Mouse (Mus musculus): ENCODE data around the gene Prss46. TPM values are rescaled to one million over a fixed set of nuclear protein-coding genes. Genes with fewer than 3 reads are reported as not detected.

Prss46 gene
- total and polyA plus RNA-seq, 3 experiments: not detected

GRCm38 (mm10) chr9:110899451-110900008 is 55.2 kb downstream of the Prss46 start:
- H3K9me3 ChIP-seq (replicated peaks; ENCODE audit: low read length): no peaks in the 10 kb centered on the region
- in situ Hi-C loops (cut with MboI; ENCODE audit: low pct_ligation_motif_present, low pct_unique_long_range_greater_than_20kb, low sequenced_read_pairs) (no loop called here), dilution Hi-C loops (cut with MboI; ENCODE audit: extremely low pct_ligation_motif_present, extremely low pct_unique_long_range_greater_than_20kb, low sequenced_read_pairs) (no loop called here)
- no peak overlapping the region for H3K9ac ChIP-seq (ENCODE audit: insufficient read depth, low read depth)
- H3K27ac ChIP-seq (ENCODE audit: insufficient read depth, low read depth): no peak overlapping the region
- DNase-seq (ENCODE audit: extremely low read depth): no peak
- peaks cover 4 to 28% of the 10 kb centered on the region in 2 experiments; a peak in 3 of 4 replicates for H3K4me1 ChIP-seq (ENCODE audit: control insufficient read depth in 1 of 2, insufficient read depth in 2 of 2)
- H3K4me3 ChIP-seq (replicated peaks in 1 of 3; ENCODE audit: low read depth in 2 of 3, low read length in 2 of 3, poor library complexity in 1 of 3): no peak overlapping the region
- no peak overlapping the region for H3K4me2 ChIP-seq (ENCODE audit: insufficient read depth, low read depth, poor library complexity, severe bottlenecking)
- peaks cover 0 to 50% of the 10 kb centered on the region in 2 experiments for H3K36me3 ChIP-seq (replicated peaks in 1 of 2; ENCODE audit: control insufficient read depth in 1 of 2, insufficient read depth in 1 of 2, low read length in 1 of 2)
- H3K79me2 ChIP-seq (replicated peaks; ENCODE audit: control insufficient read depth, extremely low read depth, insufficient read depth, poor library complexity, severe bottlenecking): no peaks in the 10 kb centered on the region
- TF ChIP-seq MYC (IDR thresholded peaks at IDR 0.05; ENCODE audit: low read depth, low read length) (no peak), CHD2 (IDR thresholded peaks at IDR 0.05; ENCODE audit: low read length) (no peak), IRF4 (IDR thresholded peaks at IDR 0.05; ENCODE audit: low read depth, low read length) (no peak), GABPA (IDR thresholded peaks at IDR 0.05; ENCODE audit: insufficient replicate concordance, low read depth, low read length) (no peak)
- no peaks in the 10 kb centered on the region for H3K27me3 ChIP-seq (replicated peaks)

- Histone ChIP-seq H3K9ac (ENCODE audit: insufficient read depth, low read depth) (no peak overlapping the region), H3K4me1 (ENCODE audit: control insufficient read depth in 1 of 2, insufficient read depth in 2 of 2) (peaks cover 4 to 28% of the 10 kb centered on the region in 2 experiments; a peak in 3 of 4 replicates), H3K27ac (ENCODE audit: insufficient read depth, low read depth) (no peak overlapping the region), H3K36me3 (replicated peaks in 1 of 2; ENCODE audit: control insufficient read depth in 1 of 2, insufficient read depth in 1 of 2, low read length in 1 of 2) (peaks cover 0 to 34% of the 10 kb centered on the region in 2 experiments), H3K79me2 (replicated peaks; ENCODE audit: control insufficient read depth, extremely low read depth, insufficient read depth, poor library complexity, severe bottlenecking) (no peaks in the 10 kb centered on the region), H3K4me2 (ENCODE audit: insufficient read depth, low read depth, poor library complexity, severe bottlenecking) (no peak overlapping the region), H3K9me3 (replicated peaks; ENCODE audit: low read length) (no peaks in the 10 kb centered on the region), H3K4me3 (replicated peaks in 1 of 3; ENCODE audit: low read depth in 2 of 3, low read length in 2 of 3, poor library complexity in 1 of 3) (no peak overlapping the region), H3K27me3 (replicated peaks) (no peaks in the 10 kb centered on the region)
- in situ Hi-C loops (cut with MboI; ENCODE audit: low pct_ligation_motif_present, low pct_unique_long_range_greater_than_20kb, low sequenced_read_pairs) (no loop called here), dilution Hi-C loops (cut with MboI; ENCODE audit: extremely low pct_ligation_motif_present, extremely low pct_unique_long_range_greater_than_20kb, low sequenced_read_pairs) (no loop called here)
- no peak for DNase-seq (ENCODE audit: extremely low read depth)
- TF ChIP-seq USF1 (IDR thresholded peaks at IDR 0.05; ENCODE audit: low read depth, low read length) (no peak), MAZ (IDR thresholded peaks at IDR 0.05; ENCODE audit: low read depth, low read length) (no peak), ZMIZ1 (IDR thresholded peaks at IDR 0.05; ENCODE audit: low read depth, low read length) (no peak), GABPA (IDR thresholded peaks at IDR 0.05; ENCODE audit: insufficient replicate concordance, low read depth, low read length) (no peak), RCOR1 (conservative IDR thresholded peaks at IDR 0.05; ENCODE audit: low read depth, low read length) (no peak), SIN3A (IDR thresholded peaks at IDR 0.05; ENCODE audit: low read length) (no peak), CHD2 (IDR thresholded peaks at IDR 0.05; ENCODE audit: low read length) (no peak), TBP (conservative IDR thresholded peaks at IDR 0.05; ENCODE audit: low read depth, low read length) (no peak), JUN (IDR thresholded peaks at IDR 0.05; ENCODE audit: insufficient read depth, low read depth, low read length) (no peak), USF2 (conservative IDR thresholded peaks at IDR 0.05; ENCODE audit: low read depth, low read length) (no peak)
Measured at GRCm38 (mm10) chr9:110901204-110901603, 56.9 kb downstream of the Prss46 start.

GRCm38 (mm10) chr9:110902271-110902670 is 58.0 kb downstream of the Prss46 start:
- Histone ChIP-seq H3K79me2 (replicated peaks; ENCODE audit: control insufficient read depth, extremely low read depth, insufficient read depth, poor library complexity, severe bottlenecking) (no peaks in the 10 kb centered on the region), H3K4me1 (ENCODE audit: control insufficient read depth in 1 of 2, insufficient read depth in 2 of 2) (peaks cover 0 to 20% of the 10 kb centered on the region in 2 experiments; a peak in 1 of 4 replicates), H3K9me3 (replicated peaks; ENCODE audit: low read length) (peaks cover 9% of the 10 kb centered on the region), H3K36me3 (replicated peaks in 1 of 2; ENCODE audit: control insufficient read depth in 1 of 2, insufficient read depth in 1 of 2, low read length in 1 of 2) (peaks cover 0 to 25% of the 10 kb centered on the region in 2 experiments), H3K9ac (ENCODE audit: insufficient read depth, low read depth) (no peak overlapping the region), H3K27ac (ENCODE audit: insufficient read depth, low read depth) (no peak overlapping the region), H3K4me3 (replicated peaks in 1 of 3; ENCODE audit: low read depth in 2 of 3, low read length in 2 of 3, poor library complexity in 1 of 3) (no peak overlapping the region), H3K4me2 (ENCODE audit: insufficient read depth, low read depth, poor library complexity, severe bottlenecking) (no peak overlapping the region), H3K27me3 (replicated peaks) (no peaks in the 10 kb centered on the region)
- no peak for DNase-seq (ENCODE audit: extremely low read depth)
- in situ Hi-C loops (cut with MboI; ENCODE audit: low pct_ligation_motif_present, low pct_unique_long_range_greater_than_20kb, low sequenced_read_pairs): no loop called here
- TF ChIP-seq ETS1 (conservative IDR thresholded peaks at IDR 0.05; ENCODE audit: low read depth, low read length) (no peak), BHLHE40 (IDR thresholded peaks at IDR 0.05; ENCODE audit: low read depth, low read length) (no peak), E2F4 (IDR thresholded peaks at IDR 0.05; ENCODE audit: insufficient replicate concordance, low read depth, low read length) (no peak), KAT2A (IDR thresholded peaks at IDR 0.05; ENCODE audit: insufficient replicate concordance, low read length) (no peak), NELFE (IDR thresholded peaks at IDR 0.05; ENCODE audit: low read depth, low read length) (no peak), JUN (IDR thresholded peaks at IDR 0.05; ENCODE audit: insufficient read depth, low read depth, low read length) (no peak), POLR2A (IDR thresholded peaks at IDR 0.05; ENCODE audit: low read depth, low read length) (no peak), HCFC1 (IDR thresholded peaks at IDR 0.05; ENCODE audit: low read depth, low read length) (no peak), UBTF (IDR thresholded peaks at IDR 0.05; ENCODE audit: low read depth, low read length) (no peak), JUND (conservative IDR thresholded peaks at IDR 0.05; ENCODE audit: low read depth, low read length) (no peak), ZNF384 (IDR thresholded peaks at IDR 0.05; ENCODE audit: low read depth, low read length) (no peak), CTCF (conservative IDR thresholded peaks at IDR 0.05 in 1 of 2, IDR thresholded peaks at IDR 0.05 in 1 of 2; ENCODE audit: low read depth in 2 of 2, low read length in 2 of 2) (no peak), CHD1 (IDR thresholded peaks at IDR 0.05; ENCODE audit: low read depth, low read length) (no peak)
- dilution Hi-C loops (cut with MboI; ENCODE audit: extremely low pct_ligation_motif_present, extremely low pct_unique_long_range_greater_than_20kb, low sequenced_read_pairs): no loop called here

Measured in CH12.LX (cell line).